Mouse (Mus musculus): ENCODE data around the gene Creld2. TPM values are rescaled to one million over a fixed set of nuclear protein-coding genes. Genes with fewer than 3 reads are reported as not detected.

Gene Creld2
- polyA plus RNA-seq, 1 experiment from 2014 or later: 66.0 TPM

GRCm38 (mm10) chr15:88814411-88815047 lies 4.9 kb upstream of the Creld2 start:
- Histone ChIP-seq H3K9me3 (no peaks in the 10 kb centered on the region), H3K4me3 (no peak overlapping the region), H3K27me3 (no peaks in the 10 kb centered on the region), H3K27ac (replicated peaks) (no peak overlapping the region), H3K36me3 (peaks cover 13% of the 10 kb centered on the region; the same call in 1 of the 2 replicates), H3K9ac (no peak overlapping the region), H3K4me1 (replicated peaks) (peaks cover 6% of the 10 kb centered on the region), H3K4me2 (no peak overlapping the region)
- no peak for ATAC-seq (ENCODE audit: low FRiP score, low read depth)
- 97% methylated on average over 11 of the region's 11 CpGs for WGBS

- ATAC-seq (ENCODE audit: low FRiP score, low read depth): no peak
- peaks cover 13% of the 10 kb centered on the region; the same call in 1 of the 2 replicates for H3K36me3 ChIP-seq
- 91% methylated on average over 6 of the region's 6 CpGs for WGBS
These were observed 4.2 kb upstream of the Creld2 start for GRCm38 (mm10) chr15:88815196-88815700.

GRCm38 (mm10) chr15:88819906-88820303 lies 459 bp downstream of the Creld2 start:
- Histone ChIP-seq H3K4me1 (replicated peaks) (peaks cover 27% of the 10 kb centered on the region), H3K36me3 (peaks cover 32% of the 10 kb centered on the region), H3K27me3 (no peaks in the 10 kb centered on the region), H3K9ac (peak overlapping the region; percentile 73), H3K4me3 (peak overlapping the region; percentile 89), H3K4me2 (peak overlapping the region; percentile 74), H3K27ac (replicated peaks) (peak overlapping the region; percentile 74), H3K9me3 (no peaks in the 10 kb centered on the region)
- ATAC-seq (ENCODE audit: low FRiP score, low read depth): no peak
- WGBS: under 1% methylated on average over 23 of the region's 23 CpGs

More at GRCm38 (mm10) chr15:88815196-88815700, 4.2 kb upstream of the Creld2 start:
- Histone ChIP-seq H3K9ac (no peak overlapping the region), H3K27ac (replicated peaks) (no peak overlapping the region), H3K4me2 (no peak overlapping the region), H3K4me3 (no peak overlapping the region), H3K9me3 (no peaks in the 10 kb centered on the region), H3K27me3 (no peaks in the 10 kb centered on the region), H3K4me1 (replicated peaks) (peaks cover 10% of the 10 kb centered on the region)

- Histone ChIP-seq H3K27ac (replicated peaks) (no peak overlapping the region), H3K27me3 (no peaks in the 10 kb centered on the region), H3K4me2 (no peak overlapping the region), H3K4me1 (replicated peaks) (peaks cover 27% of the 10 kb centered on the region), H3K9ac (no peak overlapping the region), H3K9me3 (no peaks in the 10 kb centered on the region), H3K36me3 (peaks cover 43% of the 10 kb centered on the region), H3K4me3 (no peak overlapping the region)
- no peak for ATAC-seq (ENCODE audit: low FRiP score, low read depth)
- 91% methylated on average over 7 of the region's 7 CpGs for WGBS
These were observed 2.0 kb downstream of the Creld2 start for GRCm38 (mm10) chr15:88821403-88821802.

- no peak overlapping the region for H3K4me3 ChIP-seq
- no peak overlapping the region for H3K27ac ChIP-seq (replicated peaks)
- peaks cover 50% of the 10 kb centered on the region for H3K36me3 ChIP-seq
- no peak overlapping the region for H3K4me2 ChIP-seq
- ATAC-seq (ENCODE audit: low FRiP score, low read depth): no peak
- no peaks in the 10 kb centered on the region for H3K9me3 ChIP-seq
- no peaks in the 10 kb centered on the region for H3K27me3 ChIP-seq
- 94% methylated on average over 7 of the region's 7 CpGs for WGBS
- H3K4me1 ChIP-seq (replicated peaks): peaks cover 27% of the 10 kb centered on the region
- H3K9ac ChIP-seq: no peak overlapping the region
These were observed 3.1 kb downstream of the Creld2 start for GRCm38 (mm10) chr15:88822513-88822912.

GRCm38 (mm10) chr15:88823376-88823775 lies 3.9 kb downstream of the Creld2 start:
- WGBS: 95% methylated on average over 5 of the region's 5 CpGs
- H3K4me3 ChIP-seq: no peak overlapping the region
- H3K36me3 ChIP-seq: peaks cover 50% of the 10 kb centered on the region

GRCm38 (mm10) chr15:88827466-88827865 lies 8.0 kb downstream of the Creld2 start:
- H3K27ac ChIP-seq (replicated peaks): no peak overlapping the region
- no peak for ATAC-seq (ENCODE audit: low FRiP score, low read depth)
- 92% methylated on average over 6 of the region's 6 CpGs for WGBS
- H3K36me3 ChIP-seq: peaks cover 43% of the 10 kb centered on the region
- no peaks in the 10 kb centered on the region for H3K27me3 ChIP-seq
- H3K9ac ChIP-seq: no peak overlapping the region
- no peak overlapping the region for H3K4me2 ChIP-seq
- no peaks in the 10 kb centered on the region for H3K9me3 ChIP-seq
- H3K4me3 ChIP-seq: no peak overlapping the region
- H3K4me1 ChIP-seq (replicated peaks): no peaks in the 10 kb centered on the region

More at GRCm38 (mm10) chr15:88823376-88823775, 3.9 kb downstream of the Creld2 start:
- H3K27ac ChIP-seq (replicated peaks): no peak overlapping the region
- no peak overlapping the region for H3K4me2 ChIP-seq
- H3K9me3 ChIP-seq: no peaks in the 10 kb centered on the region
- H3K27me3 ChIP-seq: no peaks in the 10 kb centered on the region
- H3K9ac ChIP-seq: no peak overlapping the region
- peaks cover 23% of the 10 kb centered on the region for H3K4me1 ChIP-seq (replicated peaks)
- ATAC-seq (ENCODE audit: low FRiP score, low read depth): no peak

DNA sequence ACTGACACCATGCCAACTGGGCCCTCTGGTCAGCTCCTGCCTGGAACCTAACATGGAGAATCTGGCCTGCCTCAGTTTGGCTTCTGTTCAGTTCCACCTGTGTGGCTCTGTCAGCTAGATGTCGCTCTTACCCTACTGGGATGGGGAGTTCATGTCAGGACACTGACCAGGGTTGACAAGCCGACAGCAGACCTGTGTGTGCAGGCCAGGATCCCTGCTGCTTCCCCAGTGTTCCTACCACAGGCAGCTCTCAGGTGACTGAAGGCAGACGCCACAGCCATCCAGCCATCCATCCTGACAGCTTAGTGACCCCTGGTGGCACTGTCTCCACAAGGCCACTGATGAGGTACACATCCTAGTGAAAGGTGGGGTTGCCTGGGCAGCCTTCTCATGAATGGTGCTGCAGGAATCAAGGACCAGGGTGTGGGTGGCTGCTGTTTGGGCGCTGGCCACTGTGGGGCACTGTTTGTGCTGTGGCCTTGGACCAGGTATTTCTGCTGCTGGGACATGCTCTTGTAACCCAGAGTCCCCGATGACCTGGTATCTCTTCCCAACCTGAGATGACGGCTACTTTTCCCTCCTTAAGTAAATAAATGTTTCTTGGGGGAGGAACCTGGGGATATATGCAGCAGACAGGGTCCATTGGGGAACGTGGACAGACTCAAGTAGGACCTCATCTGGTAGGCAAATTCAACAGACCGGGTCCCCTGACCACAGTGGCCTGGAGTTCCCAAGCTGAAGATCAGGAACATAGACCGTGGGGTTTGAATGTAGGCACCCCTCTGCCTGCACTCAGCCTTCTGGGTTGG lies 8.7 kb downstream of the Creld2 start:
- peak; percentile 48 for ATAC-seq (ENCODE audit: low FRiP score, low read depth)
- Histone ChIP-seq H3K27me3 (no peaks in the 10 kb centered on the region), H3K4me3 (no peak overlapping the region), H3K27ac (replicated peaks) (no peak overlapping the region), H3K4me1 (replicated peaks) (no peaks in the 10 kb centered on the region), H3K9ac (no peak overlapping the region), H3K36me3 (peaks cover 37% of the 10 kb centered on the region), H3K4me2 (no peak overlapping the region), H3K9me3 (no peaks in the 10 kb centered on the region)
- WGBS: 33% methylated on average over 9 of the region's 9 CpGs

DNA sequence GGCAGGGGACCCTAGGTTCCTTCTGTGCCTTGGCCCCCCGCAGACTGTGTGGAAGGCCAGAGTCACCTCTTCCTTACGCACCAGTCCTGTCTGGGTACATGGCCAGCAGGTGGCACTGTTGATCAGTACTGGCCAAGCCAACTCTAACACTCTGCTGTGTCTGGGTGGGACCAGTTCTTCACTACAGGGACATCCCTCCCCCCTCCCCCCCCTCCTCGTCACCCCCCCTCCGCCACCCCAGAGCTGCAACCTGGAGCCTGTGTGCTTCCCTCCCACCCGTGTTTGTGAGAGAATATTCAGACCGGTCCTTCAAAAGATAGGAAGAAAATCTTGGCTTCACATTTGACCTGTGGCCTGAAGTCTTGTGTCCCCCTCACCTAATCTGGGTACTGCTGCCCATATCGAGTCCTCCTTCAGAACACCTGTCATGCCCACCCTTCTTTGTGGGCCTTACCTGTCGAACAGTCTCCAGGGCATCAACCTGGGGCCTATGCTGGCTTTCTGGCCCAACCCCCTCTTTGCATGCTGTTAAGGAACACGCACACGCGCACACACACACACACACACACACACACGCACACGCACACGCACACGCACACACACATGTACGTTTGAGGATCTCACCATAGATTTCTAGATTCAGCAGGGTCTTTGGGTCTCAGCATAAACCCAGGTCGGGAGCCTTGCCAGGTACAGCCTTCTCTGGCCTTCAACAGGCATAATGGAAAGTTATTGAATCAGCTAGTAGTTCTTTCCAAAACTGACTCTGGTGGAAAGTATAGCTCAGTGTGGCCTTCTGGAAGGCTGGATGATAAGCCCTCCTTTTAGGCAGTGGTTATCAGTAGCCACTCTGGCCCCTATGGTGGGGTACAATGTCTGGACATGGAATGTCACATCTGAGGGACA lies 9.6 kb downstream of the Creld2 start:
- ATAC-seq (ENCODE audit: low FRiP score, low read depth): peak; percentile 92
- peaks cover 28% of the 10 kb centered on the region for H3K36me3 ChIP-seq
- H3K4me2 ChIP-seq: no peak overlapping the region
- WGBS: 58% methylated on average over 17 of the region's 17 CpGs
- H3K9me3 ChIP-seq: no peaks in the 10 kb centered on the region
- H3K9ac ChIP-seq: no peak overlapping the region
- no peaks in the 10 kb centered on the region for H3K4me1 ChIP-seq (replicated peaks)
- no peak overlapping the region for H3K27ac ChIP-seq (replicated peaks)
- no peak overlapping the region for H3K4me3 ChIP-seq
- no peaks in the 10 kb centered on the region for H3K27me3 ChIP-seq

- no peak overlapping the region for H3K27ac ChIP-seq (replicated peaks)
- WGBS: 80% methylated on average over 6 of the region's 6 CpGs
- H3K4me3 ChIP-seq: no peak overlapping the region
- no peaks in the 10 kb centered on the region for H3K9me3 ChIP-seq
- no peaks in the 10 kb centered on the region for H3K4me1 ChIP-seq (replicated peaks)
- no peak for ATAC-seq (ENCODE audit: low FRiP score, low read depth)
- peaks cover 20% of the 10 kb centered on the region for H3K36me3 ChIP-seq
- H3K4me2 ChIP-seq: no peak overlapping the region
- no peaks in the 10 kb centered on the region for H3K27me3 ChIP-seq
- no peak overlapping the region for H3K9ac ChIP-seq
These were observed 10.5 kb downstream of the Creld2 start for GRCm38 (mm10) chr15:88829791-88830440.

DNA sequence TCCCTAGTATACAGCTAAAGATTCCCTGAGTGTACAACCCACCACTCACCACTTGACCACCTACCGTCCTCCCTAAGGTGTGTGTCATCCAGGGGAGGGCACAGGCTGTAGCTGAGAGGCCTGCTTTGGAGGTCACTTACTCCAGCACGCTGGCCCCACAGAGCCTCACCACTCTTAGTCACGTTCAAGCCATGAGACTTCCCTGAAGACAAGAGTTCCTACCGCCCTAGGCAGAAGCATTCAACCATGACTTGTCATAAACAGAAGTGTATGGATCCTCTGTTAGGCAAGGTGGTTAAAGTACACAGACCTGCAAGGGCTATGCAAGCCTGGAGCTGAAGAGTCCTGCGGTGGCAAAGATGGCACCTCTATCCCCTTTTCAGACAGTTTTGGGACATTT lies 11.2 kb downstream of the Creld2 start:
- Histone ChIP-seq H3K4me3 (no peak overlapping the region), H3K4me1 (replicated peaks) (no peaks in the 10 kb centered on the region), H3K36me3 (peaks cover 13% of the 10 kb centered on the region; the same call in 1 of the 2 replicates), H3K27ac (replicated peaks) (no peak overlapping the region), H3K9me3 (no peaks in the 10 kb centered on the region), H3K27me3 (no peaks in the 10 kb centered on the region), H3K4me2 (no peak overlapping the region), H3K9ac (no peak overlapping the region)
- ATAC-seq (ENCODE audit: low FRiP score, low read depth): no peak
- 82% methylated on average over 5 of the region's 5 CpGs for WGBS

All from hindbrain, embryonic 15.5 days (tissue).